Mouse (Mus musculus): Measurements from ENCODE around the gene Clic1. TPM values are rescaled to one million over a fixed set of nuclear protein-coding genes. Genes with fewer than 3 reads are reported as not detected.

Gene Clic1
- polyA plus RNA-seq, 1 experiment: 173 TPM

GRCm38 (mm10) chr17:35097164-35097655 is 47.4 kb downstream of the Clic1 start:
- H3K36me3 ChIP-seq (ENCODE audit: control insufficient read depth, insufficient read depth, low read length, poor library complexity, severe bottlenecking): no peaks in the 10 kb centered on the region
- TF ChIP-seq CTCF (IDR thresholded peaks at IDR 0.05; ENCODE audit: low read depth, low read length) (no peak), EP300 (IDR thresholded peaks at IDR 0.05; ENCODE audit: insufficient read depth, low read depth, low read length) (no peak), POLR2A (IDR thresholded peaks at IDR 0.05; ENCODE audit: insufficient read depth, low read length) (no peak)

GRCm38 (mm10) chr17:35100196-35100765 is 50.5 kb downstream of the Clic1 start:
- Histone ChIP-seq H3K9me3 (replicated peaks; ENCODE audit: control insufficient read depth, insufficient read depth, low read length, poor library complexity, severe bottlenecking) (no peaks in the 10 kb centered on the region), H3K4me1 (ENCODE audit: control insufficient read depth, insufficient read depth, low read length) (no peaks in the 10 kb centered on the region), H3K36me3 (ENCODE audit: control insufficient read depth, insufficient read depth, low read length, poor library complexity, severe bottlenecking) (no peaks in the 10 kb centered on the region), H3K27me3 (ENCODE audit: control insufficient read depth, insufficient read depth, low read length, poor library complexity, severe bottlenecking) (no peaks in the 10 kb centered on the region), H3K9ac (ENCODE audit: low read depth, poor library complexity, severe bottlenecking) (no peak overlapping the region), H3K27ac (ENCODE audit: insufficient read depth, low read length) (no peak overlapping the region), H3K4me3 (ENCODE audit: low read depth, low read length) (no peak overlapping the region)
- TF ChIP-seq POLR2A (IDR thresholded peaks at IDR 0.05; ENCODE audit: insufficient read depth, low read length) (no peak), EP300 (IDR thresholded peaks at IDR 0.05; ENCODE audit: insufficient read depth, low read depth, low read length) (no peak), CTCF (IDR thresholded peaks at IDR 0.05; ENCODE audit: low read depth, low read length) (no peak)

More at GRCm38 (mm10) chr17:35097164-35097655, 47.4 kb downstream of the Clic1 start:
- H3K9me3 ChIP-seq (replicated peaks; ENCODE audit: control insufficient read depth, insufficient read depth, low read length, poor library complexity, severe bottlenecking): no peaks in the 10 kb centered on the region
- no peak overlapping the region for H3K4me3 ChIP-seq (ENCODE audit: low read depth, low read length)
- no peaks in the 10 kb centered on the region for H3K4me1 ChIP-seq (ENCODE audit: control insufficient read depth, insufficient read depth, low read length)
- H3K27me3 ChIP-seq (ENCODE audit: control insufficient read depth, insufficient read depth, low read length, poor library complexity, severe bottlenecking): no peaks in the 10 kb centered on the region
- no peak overlapping the region for H3K27ac ChIP-seq (ENCODE audit: insufficient read depth, low read length)
- no peak overlapping the region for H3K9ac ChIP-seq (ENCODE audit: low read depth, poor library complexity, severe bottlenecking)

DNA sequence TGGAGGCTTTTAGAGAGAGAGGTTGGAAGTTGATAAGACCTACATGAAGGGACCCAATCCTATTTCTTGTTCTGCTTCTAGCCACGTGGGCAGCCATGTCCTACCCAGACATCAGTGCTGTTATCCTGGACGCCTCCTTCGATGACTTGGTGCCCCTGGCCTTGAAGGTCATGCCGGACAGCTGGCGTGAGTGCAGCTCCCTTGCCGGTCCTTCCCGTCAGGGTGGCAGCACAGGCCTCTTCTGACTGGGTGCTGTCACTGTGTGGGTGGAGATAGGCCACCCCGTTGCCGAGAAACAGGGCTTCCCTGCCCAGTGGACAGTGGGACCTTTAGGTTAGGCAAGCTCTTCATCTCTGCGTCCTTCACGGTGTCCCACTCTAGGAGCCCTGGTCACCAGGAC is 51.4 kb downstream of the Clic1 start:
- Histone ChIP-seq H3K36me3 (ENCODE audit: control insufficient read depth, insufficient read depth, low read length, poor library complexity, severe bottlenecking) (no peaks in the 10 kb centered on the region), H3K27me3 (ENCODE audit: control insufficient read depth, insufficient read depth, low read length, poor library complexity, severe bottlenecking) (no peaks in the 10 kb centered on the region), H3K9me3 (replicated peaks; ENCODE audit: control insufficient read depth, insufficient read depth, low read length, poor library complexity, severe bottlenecking) (no peaks in the 10 kb centered on the region), H3K4me1 (ENCODE audit: control insufficient read depth, insufficient read depth, low read length) (no peaks in the 10 kb centered on the region), H3K9ac (ENCODE audit: low read depth, poor library complexity, severe bottlenecking) (no peak overlapping the region), H3K4me3 (ENCODE audit: low read depth, low read length) (no peak overlapping the region), H3K27ac (ENCODE audit: insufficient read depth, low read length) (no peak overlapping the region)
- no peak for TF ChIP-seq EP300 (IDR thresholded peaks at IDR 0.05; ENCODE audit: insufficient read depth, low read depth, low read length)
- no peak for TF ChIP-seq POLR2A (IDR thresholded peaks at IDR 0.05; ENCODE audit: insufficient read depth, low read length)
- no peak for TF ChIP-seq CTCF (IDR thresholded peaks at IDR 0.05; ENCODE audit: low read depth, low read length)

- Histone ChIP-seq H3K9ac (ENCODE audit: low read depth, poor library complexity, severe bottlenecking) (no peak overlapping the region), H3K27ac (ENCODE audit: insufficient read depth, low read length) (no peak overlapping the region), H3K36me3 (ENCODE audit: control insufficient read depth, insufficient read depth, low read length, poor library complexity, severe bottlenecking) (no peaks in the 10 kb centered on the region), H3K9me3 (replicated peaks; ENCODE audit: control insufficient read depth, insufficient read depth, low read length, poor library complexity, severe bottlenecking) (no peaks in the 10 kb centered on the region), H3K4me1 (ENCODE audit: control insufficient read depth, insufficient read depth, low read length) (no peaks in the 10 kb centered on the region), H3K4me3 (ENCODE audit: low read depth, low read length) (no peak overlapping the region), H3K27me3 (ENCODE audit: control insufficient read depth, insufficient read depth, low read length, poor library complexity, severe bottlenecking) (no peaks in the 10 kb centered on the region)
- TF ChIP-seq CTCF (IDR thresholded peaks at IDR 0.05; ENCODE audit: low read depth, low read length) (no peak), POLR2A (IDR thresholded peaks at IDR 0.05; ENCODE audit: insufficient read depth, low read length) (no peak), EP300 (IDR thresholded peaks at IDR 0.05; ENCODE audit: insufficient read depth, low read depth, low read length) (no peak)
Measured at GRCm38 (mm10) chr17:35102299-35102698, 52.5 kb downstream of the Clic1 start.

- H3K9ac ChIP-seq (ENCODE audit: low read depth, poor library complexity, severe bottlenecking): no peak overlapping the region
- no peaks in the 10 kb centered on the region for H3K27me3 ChIP-seq (ENCODE audit: control insufficient read depth, insufficient read depth, low read length, poor library complexity, severe bottlenecking)
- TF ChIP-seq EP300 (IDR thresholded peaks at IDR 0.05; ENCODE audit: insufficient read depth, low read depth, low read length) (no peak), CTCF (IDR thresholded peaks at IDR 0.05; ENCODE audit: low read depth, low read length) (no peak), POLR2A (IDR thresholded peaks at IDR 0.05; ENCODE audit: insufficient read depth, low read length) (no peak)
- no peaks in the 10 kb centered on the region for H3K4me1 ChIP-seq (ENCODE audit: control insufficient read depth, insufficient read depth, low read length)
- H3K9me3 ChIP-seq (replicated peaks; ENCODE audit: control insufficient read depth, insufficient read depth, low read length, poor library complexity, severe bottlenecking): no peaks in the 10 kb centered on the region
- no peak overlapping the region for H3K4me3 ChIP-seq (ENCODE audit: low read depth, low read length)
- H3K36me3 ChIP-seq (ENCODE audit: control insufficient read depth, insufficient read depth, low read length, poor library complexity, severe bottlenecking): no peaks in the 10 kb centered on the region
- no peak overlapping the region for H3K27ac ChIP-seq (ENCODE audit: insufficient read depth, low read length)
Measured at GRCm38 (mm10) chr17:35103221-35103690, 53.5 kb downstream of the Clic1 start.

DNA sequence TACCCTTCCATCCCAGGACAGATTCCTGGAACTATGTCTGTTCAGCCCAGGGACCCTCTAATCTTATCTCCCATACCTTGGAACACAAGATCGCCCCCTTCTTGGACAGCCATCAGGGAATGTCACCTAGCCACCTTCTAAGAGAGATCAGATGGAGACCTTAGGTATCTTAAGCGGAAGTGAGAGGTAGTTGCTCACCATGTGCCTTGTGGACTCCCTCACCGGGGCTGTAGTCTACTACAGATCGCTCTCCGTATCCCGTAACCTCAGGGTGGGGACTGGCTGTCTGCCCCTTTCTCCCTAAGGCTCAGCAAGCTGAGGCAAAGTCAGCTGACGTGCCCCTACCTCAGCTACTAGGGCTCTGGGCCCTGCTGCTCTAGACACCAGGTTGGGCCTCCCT is 54.3 kb downstream of the Clic1 start:
- Histone ChIP-seq H3K4me1 (ENCODE audit: control insufficient read depth, insufficient read depth, low read length) (no peaks in the 10 kb centered on the region), H3K4me3 (ENCODE audit: low read depth, low read length) (no peak overlapping the region), H3K27ac (ENCODE audit: insufficient read depth, low read length) (no peak overlapping the region), H3K9me3 (replicated peaks; ENCODE audit: control insufficient read depth, insufficient read depth, low read length, poor library complexity, severe bottlenecking) (no peaks in the 10 kb centered on the region), H3K36me3 (ENCODE audit: control insufficient read depth, insufficient read depth, low read length, poor library complexity, severe bottlenecking) (no peaks in the 10 kb centered on the region), H3K9ac (ENCODE audit: low read depth, poor library complexity, severe bottlenecking) (no peak overlapping the region), H3K27me3 (ENCODE audit: control insufficient read depth, insufficient read depth, low read length, poor library complexity, severe bottlenecking) (no peaks in the 10 kb centered on the region)
- TF ChIP-seq EP300 (IDR thresholded peaks at IDR 0.05; ENCODE audit: insufficient read depth, low read depth, low read length) (no peak), POLR2A (IDR thresholded peaks at IDR 0.05; ENCODE audit: insufficient read depth, low read length) (no peak), CTCF (IDR thresholded peaks at IDR 0.05; ENCODE audit: low read depth, low read length) (no peak)

Data from ES-Bruce4 (cell line).